In the genomic region with DNA sequence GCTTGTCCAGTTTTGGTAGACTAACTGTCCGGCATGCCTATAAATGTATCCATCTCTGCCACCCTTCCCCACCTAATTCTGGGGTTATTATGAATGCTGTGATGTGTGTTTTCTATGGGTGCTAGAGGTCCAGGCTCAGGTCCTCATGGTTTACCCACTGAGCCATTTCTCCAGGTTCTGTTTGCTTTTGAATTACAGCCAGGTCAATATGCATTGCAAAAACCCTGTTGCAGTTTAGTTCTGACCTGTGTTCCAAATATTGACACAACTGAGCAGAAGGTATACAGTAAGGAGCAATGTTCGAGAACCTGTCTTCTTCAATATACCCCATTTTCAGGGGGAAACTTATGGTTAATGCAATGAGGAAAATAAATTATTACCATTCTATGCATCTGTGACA, we compare ENCODE assay signal across 19 mouse cellular contexts.
"Had no signal": no experiment of that assay in that cellular context is flagged by ENCODE, and none has a peak within 500 bp of the region (broad histone marks: within the 10 kb centered on the region; RNA-seq: fewer than 3 reads in every experiment).

No protein-coding gene starts in this region.

- ATAC-seq: midbrain, embryonic 16.5 days had no signal

- H3K4me3 ChIP-seq: midbrain, embryonic 10.5 days; midbrain, embryonic 12.5 days; myocyte; neural tube, embryonic 13.5 days; neural tube, embryonic 15.5 days had no signal

- H3K27me3 ChIP-seq: midbrain, embryonic 12.5 days; neural tube, embryonic 13.5 days; neural tube, embryonic 15.5 days had no signal

- H3K9me3 ChIP-seq: midbrain, embryonic 10.5 days; midbrain, embryonic 12.5 days; neural tube, embryonic 13.5 days; neural tube, embryonic 15.5 days had no signal

- H3K4me2 ChIP-seq: lung, embryonic 14.5 days; midbrain, embryonic 12.5 days; neural tube, embryonic 13.5 days; neural tube, embryonic 15.5 days had no signal

- H3K27ac ChIP-seq: midbrain, embryonic 10.5 days; midbrain, embryonic 12.5 days; neural tube, embryonic 13.5 days; neural tube, embryonic 15.5 days had no signal

- H3K9ac ChIP-seq: lung, embryonic 14.5 days; midbrain, embryonic 12.5 days; neural tube, embryonic 13.5 days; neural tube, embryonic 15.5 days had no signal

- H3K4me1 ChIP-seq: midbrain, embryonic 10.5 days; midbrain, embryonic 12.5 days; neural tube, embryonic 13.5 days; neural tube, embryonic 15.5 days had no signal

- H3K36me3 ChIP-seq: midbrain, embryonic 10.5 days; midbrain, embryonic 12.5 days; neural tube, embryonic 13.5 days; neural tube, embryonic 15.5 days had no signal

- DNase-seq: lung, adult 18-20 months; lung, embryonic 14.5 days; lung, postnatal 10 days; lung, postnatal 4 days; midbrain, embryonic 14.5 days; retina, postnatal 1 day; right cerebral cortex, adult 18-20 months; right cerebral cortex, postnatal 25 days; right cerebral cortex, postnatal 4 days; spleen, adult 18-20 months; thymus, adult 18-20 months; thymus, postnatal 14 days; thymus, postnatal 36 days had no signal
